Mouse (Mus musculus) lung, postnatal 0 days (tissue): ENCODE results near the gene Baz2b.

Experiments
- CTCF ChIP-seq: IDR thresholded peaks from 2 replicates; pipeline ENCODE4 v1.5.1; 2016; ENCODE audit warnings: antibody characterized with exemption, mild to moderate bottlenecking
- EP300 ChIP-seq: IDR thresholded peaks from 2 replicates; pipeline ENCODE4 v1.6.1; 2016; ENCODE audit warnings: antibody characterized with exemption, mild to moderate bottlenecking, control low read depth

DNA sequence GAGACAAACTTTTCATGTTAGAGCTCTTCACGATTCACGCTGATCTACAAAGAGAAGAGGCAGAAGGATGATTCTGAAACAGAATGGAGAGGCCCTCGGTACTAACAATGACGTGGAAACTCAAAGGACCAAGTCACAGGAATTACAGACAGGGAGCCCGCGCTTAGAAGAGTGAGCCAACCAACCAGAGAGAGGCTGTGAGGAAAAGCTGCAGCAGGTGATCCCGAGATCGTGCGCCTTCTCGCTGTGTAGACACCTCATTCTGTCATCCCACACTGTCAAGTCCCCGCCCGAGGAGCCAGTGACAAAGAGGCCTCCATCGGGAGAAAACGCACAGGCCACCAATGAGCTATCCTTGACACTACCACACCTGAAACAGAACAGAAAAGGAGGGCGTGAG, 333.2 kb downstream of the Baz2b start:
- TF ChIP-seq CTCF (no peak), EP300 (no peak)
